Mouse (Mus musculus): ENCODE data around the gene Mecom. TPM values are rescaled to one million over a fixed set of nuclear protein-coding genes. Genes with fewer than 3 reads are reported as not detected.

Mecom gene
- polyA plus RNA-seq, 1 experiment from 2014 or later, result 37.4 TPM

DNA sequence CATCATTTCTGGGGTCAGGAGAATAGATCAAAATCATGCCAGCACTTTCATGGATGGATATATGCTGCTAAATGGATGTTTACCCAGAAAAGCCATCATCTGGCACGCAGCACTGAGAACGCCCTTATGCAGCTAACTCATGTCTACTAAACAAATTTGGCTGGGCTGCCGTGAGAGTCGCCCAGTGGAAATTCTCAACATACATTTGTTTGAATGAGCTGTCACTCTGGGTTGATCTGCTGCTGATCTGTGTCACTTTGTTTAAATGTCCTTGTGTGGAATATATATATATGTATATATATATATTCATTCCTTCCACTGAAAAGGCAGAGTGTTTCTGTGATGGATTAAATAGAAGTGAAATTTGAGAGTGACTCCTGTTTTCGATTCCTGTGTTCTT is 290.0 kb downstream of the Mecom start:
- peaks cover 12% of the 10 kb centered on the region; the same call in 1 of the 2 replicates for H3K4me1 ChIP-seq

DNA sequence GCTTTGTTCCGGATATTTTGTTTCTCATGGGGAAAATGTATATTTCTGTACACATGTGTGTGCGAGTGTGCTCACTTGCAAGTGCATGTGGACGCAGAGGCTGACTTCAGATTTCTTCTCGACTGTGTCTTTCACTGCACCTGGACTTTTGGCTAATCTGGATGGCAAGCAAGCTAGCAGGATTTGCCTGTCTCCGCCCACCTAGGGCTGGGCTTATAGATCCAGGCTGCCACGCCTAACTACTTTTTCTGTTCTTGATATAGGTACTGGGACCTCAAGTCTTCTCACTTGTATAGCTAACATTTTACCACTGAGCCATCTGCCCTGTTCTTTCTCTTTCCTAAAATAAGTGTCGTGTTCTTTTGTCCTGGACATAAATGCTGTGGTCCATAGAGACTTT is 290.9 kb downstream of the Mecom start:
- 81% methylated on average over 7 of the region's 7 CpGs for WGBS
- Histone ChIP-seq H3K4me2 (replicated peaks) (no peak overlapping the region), H3K27me3 (no peaks in the 10 kb centered on the region), H3K36me3 (no peaks in the 10 kb centered on the region), H3K9me3 (no peaks in the 10 kb centered on the region), H3K9ac (no peak overlapping the region), H3K4me3 (no peak overlapping the region), H3K4me1 (peaks cover 12% of the 10 kb centered on the region; the same call in 1 of the 2 replicates), H3K27ac (no peak overlapping the region)
- ATAC-seq (ENCODE audit: insufficient number of reproducible peaks, insufficient read depth, low FRiP score, low TSS enrichment), result no peak

More for the DNA sequence above, 290.0 kb downstream of the Mecom start:
- Histone ChIP-seq H3K27me3 (no peaks in the 10 kb centered on the region), H3K27ac (0 out of 2 replicates have a peak overlapping the region, but pooled peaks have one; percentile 31), H3K9ac (no peak overlapping the region), H3K4me2 (replicated peaks) (no peak overlapping the region), H3K4me3 (no peak overlapping the region), H3K36me3 (no peaks in the 10 kb centered on the region), H3K9me3 (no peaks in the 10 kb centered on the region)
- 40% methylated on average over 5 of the region's 5 CpGs for WGBS
- no peak for ATAC-seq (ENCODE audit: insufficient number of reproducible peaks, insufficient read depth, low FRiP score, low TSS enrichment)

DNA sequence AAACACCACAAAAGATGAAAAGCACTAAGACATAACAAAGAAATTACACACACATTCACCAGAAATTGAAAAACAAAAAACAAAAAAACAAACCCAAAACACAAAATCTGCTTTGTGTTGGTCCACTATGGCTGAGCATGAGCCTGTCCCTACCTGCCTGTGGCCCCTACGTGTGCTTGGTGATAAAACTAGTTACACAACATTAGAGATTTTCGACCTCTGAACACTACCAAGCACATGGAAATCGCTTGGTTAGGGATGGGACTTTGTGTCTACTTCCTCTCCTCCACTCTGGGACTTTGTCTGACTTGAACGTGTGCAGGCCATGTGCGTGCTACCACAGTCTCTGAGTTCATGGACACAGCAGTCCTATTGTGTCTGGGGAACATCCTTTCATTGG is 292.0 kb downstream of the Mecom start:
- WGBS, result 79% methylated on average over 5 of the region's 5 CpGs
- no peak overlapping the region for H3K4me2 ChIP-seq (replicated peaks)
- no peak for ATAC-seq (ENCODE audit: insufficient number of reproducible peaks, insufficient read depth, low FRiP score, low TSS enrichment)

DNA sequence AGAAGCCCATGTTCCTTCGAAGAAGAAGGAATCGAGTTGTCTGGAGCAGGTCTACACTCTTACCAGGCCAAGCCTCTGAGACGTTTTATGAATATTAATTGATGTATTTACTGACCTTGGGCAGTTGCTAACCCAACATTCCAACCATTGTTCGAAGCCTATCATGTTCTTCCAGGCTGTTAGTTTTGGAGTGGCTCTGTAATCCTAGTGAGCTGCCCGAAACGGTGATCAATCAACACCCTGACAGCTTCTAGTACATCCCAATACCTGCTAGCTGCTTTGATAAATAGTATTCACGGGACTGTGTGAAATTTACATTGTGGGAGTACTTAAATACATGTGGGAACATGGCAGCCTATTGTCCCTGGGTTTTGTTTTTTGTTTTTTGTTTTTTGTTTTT is 293.4 kb downstream of the Mecom start:
- H3K4me1 ChIP-seq, result peaks cover 12% of the 10 kb centered on the region; the same call in 1 of the 2 replicates
- no peaks in the 10 kb centered on the region for H3K27me3 ChIP-seq
- H3K27ac ChIP-seq, result no peak overlapping the region
- H3K4me2 ChIP-seq (replicated peaks), result no peak overlapping the region
- H3K9ac ChIP-seq, result no peak overlapping the region
- 68% methylated on average over 7 of the region's 7 CpGs for WGBS
- no peak for ATAC-seq (ENCODE audit: insufficient number of reproducible peaks, insufficient read depth, low FRiP score, low TSS enrichment)
- no peaks in the 10 kb centered on the region for H3K9me3 ChIP-seq
- no peak overlapping the region for H3K4me3 ChIP-seq
- no peaks in the 10 kb centered on the region for H3K36me3 ChIP-seq

More for the DNA sequence above, 292.0 kb downstream of the Mecom start:
- Histone ChIP-seq H3K9ac (no peak overlapping the region), H3K36me3 (no peaks in the 10 kb centered on the region), H3K27me3 (no peaks in the 10 kb centered on the region), H3K9me3 (no peaks in the 10 kb centered on the region), H3K4me3 (no peak overlapping the region), H3K27ac (no peak overlapping the region), H3K4me1 (peaks cover 12% of the 10 kb centered on the region; the same call in 1 of the 2 replicates)

DNA sequence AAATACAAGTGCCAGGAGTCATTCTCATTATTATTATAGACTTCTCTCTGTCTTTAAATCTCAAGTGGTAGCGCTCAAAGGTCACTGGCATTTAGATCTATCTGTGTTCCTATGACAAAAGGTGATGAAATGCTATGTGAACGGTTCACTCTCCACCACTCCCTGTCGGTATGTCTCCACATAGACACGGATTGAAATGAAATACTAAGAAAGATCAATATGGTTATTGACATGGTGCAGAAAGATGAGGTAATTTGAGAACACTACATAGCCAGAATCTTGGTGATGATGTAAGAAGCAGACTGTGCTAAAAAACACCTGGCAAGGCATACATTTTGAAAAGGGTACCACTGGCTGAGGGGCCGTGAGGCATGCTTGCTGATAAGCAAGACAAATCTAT is 294.1 kb downstream of the Mecom start:
- no peak for ATAC-seq (ENCODE audit: insufficient number of reproducible peaks, insufficient read depth, low FRiP score, low TSS enrichment)
- Histone ChIP-seq H3K4me3 (no peak overlapping the region), H3K36me3 (no peaks in the 10 kb centered on the region), H3K9ac (no peak overlapping the region), H3K4me2 (replicated peaks) (no peak overlapping the region), H3K4me1 (peaks cover 12% of the 10 kb centered on the region; the same call in 1 of the 2 replicates), H3K27me3 (no peaks in the 10 kb centered on the region), H3K27ac (no peak overlapping the region), H3K9me3 (no peaks in the 10 kb centered on the region)
- WGBS, result 83% methylated on average over 5 of the region's 5 CpGs

DNA sequence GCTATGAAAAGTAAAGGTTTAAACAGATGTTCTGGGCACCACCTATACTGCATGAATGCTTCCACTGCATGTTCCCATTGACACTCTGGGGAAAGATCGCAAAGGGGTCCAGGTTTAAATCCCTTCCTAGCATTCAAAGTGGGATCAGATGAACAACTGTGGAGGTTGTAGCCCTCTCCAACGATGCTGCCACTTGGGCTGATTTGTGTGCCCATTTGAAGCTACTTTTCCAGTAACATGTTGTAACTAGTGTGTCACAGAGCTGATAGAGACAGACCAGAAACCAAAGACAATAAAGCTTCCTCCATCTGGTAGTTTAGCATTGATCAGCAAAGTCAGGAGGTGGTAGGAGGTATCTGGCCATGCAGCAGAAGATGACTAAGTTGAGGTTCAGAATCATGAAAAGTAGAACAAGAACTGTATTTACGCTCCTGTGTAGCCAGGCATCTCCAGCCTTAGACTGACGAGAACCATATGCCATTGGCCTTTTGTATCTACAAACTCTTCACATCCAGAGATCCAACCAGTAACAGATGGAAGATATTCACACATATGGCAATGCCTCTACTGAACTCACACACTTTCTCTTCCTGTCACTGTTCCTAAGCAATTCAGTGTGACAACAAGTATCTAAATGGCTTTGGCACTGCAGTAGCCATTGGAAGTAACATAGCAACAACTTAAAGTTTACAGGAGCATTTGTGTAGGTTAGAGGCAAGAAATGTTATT is 299.0 kb downstream of the Mecom start:
- Histone ChIP-seq H3K4me2 (replicated peaks) (no peak overlapping the region), H3K4me3 (no peak overlapping the region), H3K4me1 (peaks cover 16% of the 10 kb centered on the region; the same call in 1 of the 2 replicates), H3K9ac (no peak overlapping the region), H3K36me3 (no peaks in the 10 kb centered on the region), H3K9me3 (no peaks in the 10 kb centered on the region), H3K27me3 (no peaks in the 10 kb centered on the region), H3K27ac (no peak overlapping the region)
- no peak for ATAC-seq (ENCODE audit: insufficient number of reproducible peaks, insufficient read depth, low FRiP score, low TSS enrichment)
- 68% methylated on average over 4 of the region's 4 CpGs for WGBS

DNA sequence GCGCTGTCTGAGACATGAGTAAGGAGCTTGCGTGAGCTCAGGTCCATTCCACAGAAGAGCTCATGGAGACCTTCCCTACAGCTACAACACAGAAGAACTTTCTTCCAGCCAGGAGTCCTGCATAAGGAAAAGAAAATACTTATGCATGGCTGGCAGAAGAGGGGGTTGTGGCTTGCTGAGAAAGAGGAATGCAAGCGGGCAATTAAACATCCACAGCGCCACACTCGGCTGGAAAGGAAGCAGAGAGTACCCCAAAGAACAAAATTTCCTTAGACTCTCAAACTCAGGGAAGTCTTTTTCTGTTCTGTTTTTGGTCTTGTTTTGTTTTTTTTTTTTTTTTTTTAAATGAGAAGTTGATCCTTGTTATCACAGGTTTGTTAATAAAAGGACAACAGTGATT is 300.6 kb downstream of the Mecom start:
- Histone ChIP-seq H3K4me1 (peaks cover 16% of the 10 kb centered on the region; the same call in 1 of the 2 replicates), H3K4me2 (replicated peaks) (no peak overlapping the region), H3K9me3 (no peaks in the 10 kb centered on the region), H3K27me3 (no peaks in the 10 kb centered on the region), H3K9ac (no peak overlapping the region), H3K4me3 (no peak overlapping the region), H3K27ac (no peak overlapping the region), H3K36me3 (no peaks in the 10 kb centered on the region)
- 72% methylated on average over 5 of the region's 5 CpGs for WGBS
- ATAC-seq (ENCODE audit: insufficient number of reproducible peaks, insufficient read depth, low FRiP score, low TSS enrichment), result no peak

DNA sequence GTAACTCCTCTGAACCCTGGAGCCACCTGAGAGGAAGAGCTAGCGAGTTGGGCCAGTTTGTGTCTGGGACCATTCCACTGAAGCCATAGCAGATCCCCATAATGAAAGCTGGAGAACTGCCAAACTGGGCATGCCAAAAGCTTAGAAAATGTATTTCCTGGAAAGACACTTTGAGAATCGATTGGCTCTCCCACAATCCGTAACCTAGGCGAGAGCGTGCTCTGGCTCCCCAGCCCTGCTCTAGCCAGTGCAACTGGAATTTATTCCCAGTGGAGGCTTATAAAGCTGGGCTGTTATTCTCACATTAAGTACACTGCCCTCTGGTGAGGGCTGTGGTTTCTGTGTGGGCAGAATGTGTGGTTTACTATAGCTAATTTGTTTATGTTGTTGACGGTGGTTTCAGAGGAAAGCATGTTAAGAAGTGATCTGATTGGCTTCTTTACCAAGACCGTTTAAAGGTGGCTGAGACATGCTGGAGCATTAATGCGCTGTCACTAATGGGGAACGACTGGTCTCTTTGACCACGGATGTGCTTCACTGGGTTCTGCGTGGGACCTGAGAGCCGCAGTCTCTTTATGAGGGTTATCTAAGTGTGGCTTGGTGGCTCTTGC is 301.3 kb downstream of the Mecom start:
- Histone ChIP-seq H3K9me3 (no peaks in the 10 kb centered on the region), H3K27me3 (no peaks in the 10 kb centered on the region), H3K4me1 (peaks cover 16% of the 10 kb centered on the region; the same call in 1 of the 2 replicates), H3K4me3 (no peak overlapping the region), H3K4me2 (replicated peaks) (no peak overlapping the region), H3K9ac (no peak overlapping the region), H3K27ac (no peak overlapping the region), H3K36me3 (no peaks in the 10 kb centered on the region)
- ATAC-seq (ENCODE audit: insufficient number of reproducible peaks, insufficient read depth, low FRiP score, low TSS enrichment), result no peak
- WGBS, result 77% methylated on average over 12 of the region's 12 CpGs

DNA sequence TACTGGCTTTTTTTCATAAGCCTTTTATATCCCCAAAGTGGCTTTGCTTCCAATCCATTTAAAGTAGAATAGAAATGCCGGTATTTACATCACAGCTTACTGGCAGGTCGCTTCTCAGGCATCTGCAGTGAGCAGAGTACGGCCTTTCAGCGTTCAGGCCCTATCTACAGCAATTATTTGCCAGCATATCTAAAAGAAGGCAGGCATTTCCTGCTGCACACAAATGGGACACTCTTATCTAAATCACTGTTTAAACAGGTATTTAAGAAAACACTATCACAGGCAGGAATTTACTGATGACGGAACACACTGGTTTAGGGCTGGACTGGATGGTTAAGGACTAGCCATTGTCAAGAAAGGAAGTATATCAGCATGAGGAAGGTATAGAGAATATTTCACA is 301.9 kb downstream of the Mecom start:
- Histone ChIP-seq H3K9ac (no peak overlapping the region), H3K36me3 (no peaks in the 10 kb centered on the region), H3K9me3 (no peaks in the 10 kb centered on the region), H3K4me1 (peaks cover 16% of the 10 kb centered on the region; the same call in 1 of the 2 replicates), H3K27me3 (no peaks in the 10 kb centered on the region), H3K4me2 (replicated peaks) (no peak overlapping the region), H3K27ac (no peak overlapping the region), H3K4me3 (no peak overlapping the region)
- WGBS, result 68% methylated on average over 5 of the region's 5 CpGs
- no peak for ATAC-seq (ENCODE audit: insufficient number of reproducible peaks, insufficient read depth, low FRiP score, low TSS enrichment)

DNA sequence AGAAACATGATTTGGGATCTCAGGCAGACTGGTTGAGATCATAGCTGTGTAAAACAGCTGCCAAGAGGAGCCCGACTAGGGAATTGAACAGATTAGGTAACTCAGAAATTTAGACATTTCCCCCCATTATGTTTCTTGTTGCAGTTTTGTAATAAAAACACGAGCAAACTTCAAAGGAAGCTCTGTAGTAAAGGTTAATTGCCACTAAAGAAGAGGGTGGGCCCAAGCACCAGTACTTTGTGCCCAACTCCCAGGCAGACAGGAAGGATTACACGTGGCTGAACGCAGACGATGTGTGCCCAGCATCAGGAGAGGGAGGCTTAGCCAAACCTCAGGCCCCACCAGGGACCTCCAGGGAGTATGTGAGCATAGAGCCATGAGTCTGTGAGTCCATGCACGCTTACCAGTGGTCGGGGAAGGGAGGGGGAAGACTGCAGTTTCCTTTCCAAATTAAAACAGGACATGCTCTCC is 303.4 kb downstream of the Mecom start:
- H3K4me2 ChIP-seq (replicated peaks), result no peak overlapping the region
- H3K36me3 ChIP-seq, result no peaks in the 10 kb centered on the region
- ATAC-seq (ENCODE audit: insufficient number of reproducible peaks, insufficient read depth, low FRiP score, low TSS enrichment), result no peak
- H3K4me3 ChIP-seq, result no peak overlapping the region
- no peak overlapping the region for H3K9ac ChIP-seq
- H3K27ac ChIP-seq, result no peak overlapping the region
- H3K4me1 ChIP-seq, result peaks cover 16% of the 10 kb centered on the region; the same call in 1 of the 2 replicates
- 18% methylated on average over 7 of the region's 7 CpGs for WGBS
- H3K9me3 ChIP-seq, result no peaks in the 10 kb centered on the region
- H3K27me3 ChIP-seq, result no peaks in the 10 kb centered on the region

DNA sequence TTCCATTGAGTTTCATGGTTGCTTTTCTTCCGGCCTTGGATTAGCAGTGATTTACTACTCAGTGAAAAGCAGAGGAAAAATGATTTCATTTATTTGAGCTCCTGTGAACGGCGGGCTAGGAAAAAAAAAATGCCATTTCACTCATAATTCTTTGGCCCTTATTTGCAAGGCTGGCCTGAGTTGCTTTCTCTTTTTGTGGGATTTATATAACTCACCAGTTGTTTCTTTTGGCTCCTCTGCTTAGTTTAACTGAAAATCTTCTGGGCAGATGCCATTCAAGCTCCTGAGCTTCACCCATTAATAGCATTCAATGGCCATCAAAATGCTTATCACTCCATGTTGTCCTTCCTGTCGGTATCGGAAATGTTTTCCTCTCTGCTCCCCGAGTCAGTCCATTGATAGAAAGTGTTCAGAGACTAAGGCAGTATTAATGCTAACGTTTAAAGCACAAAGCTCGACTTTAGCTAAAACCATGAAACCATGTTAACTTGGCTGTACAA is 304.0 kb downstream of the Mecom start:
- no peak overlapping the region for H3K4me3 ChIP-seq
- H3K4me2 ChIP-seq (replicated peaks), result no peak overlapping the region
- 66% methylated on average over 8 of the region's 8 CpGs for WGBS
- no peaks in the 10 kb centered on the region for H3K9me3 ChIP-seq
- H3K36me3 ChIP-seq, result no peaks in the 10 kb centered on the region
- no peaks in the 10 kb centered on the region for H3K27me3 ChIP-seq
- ATAC-seq (ENCODE audit: insufficient number of reproducible peaks, insufficient read depth, low FRiP score, low TSS enrichment), result no peak
- H3K9ac ChIP-seq, result no peak overlapping the region
- H3K27ac ChIP-seq, result no peak overlapping the region
- H3K4me1 ChIP-seq, result peaks cover 16% of the 10 kb centered on the region; the same call in 1 of the 2 replicates

DNA sequence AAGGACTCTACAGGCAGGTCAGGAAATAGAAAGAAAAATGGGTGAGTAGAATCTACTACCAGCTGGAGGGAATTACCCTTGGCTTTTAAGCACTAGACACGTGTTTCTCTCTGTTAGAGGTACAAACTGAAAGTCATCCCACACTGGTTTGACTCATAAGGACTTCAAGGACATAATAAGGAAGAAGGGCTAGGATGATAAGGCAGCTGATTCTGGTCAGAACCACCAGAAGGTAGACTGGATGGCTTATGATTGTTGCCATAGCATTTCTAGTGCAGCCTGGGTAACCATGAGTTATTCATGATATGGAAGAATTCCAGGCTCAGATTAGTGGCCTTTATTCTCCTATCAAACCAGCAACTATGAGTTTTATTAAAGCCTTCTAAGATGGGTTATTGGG is 308.4 kb downstream of the Mecom start:
- ATAC-seq (ENCODE audit: insufficient number of reproducible peaks, insufficient read depth, low FRiP score, low TSS enrichment), result no peak
- Histone ChIP-seq H3K9me3 (no peaks in the 10 kb centered on the region), H3K4me2 (replicated peaks) (no peak overlapping the region), H3K4me3 (no peak overlapping the region), H3K9ac (no peak overlapping the region), H3K27me3 (no peaks in the 10 kb centered on the region), H3K27ac (no peak overlapping the region), H3K36me3 (no peaks in the 10 kb centered on the region), H3K4me1 (peaks cover 3% of the 10 kb centered on the region; the same call in 1 of the 2 replicates)
- WGBS, result 71% methylated on average over 1 of the region's 1 CpGs

Data from embryonic facial prominence, embryonic 12.5 days (tissue).